Mouse (Mus musculus): ENCODE results near the gene Fastk. TPM values are rescaled to one million over a fixed set of nuclear protein-coding genes. Genes with fewer than 3 reads are reported as not detected.

Fastk gene
- total RNA-seq, 2 experiments from 2014 or later, result 275 to 314 TPM

- intact Hi-C loops (cut with DNase I), result loop anchor here (5.0 kb wide), 1 partner anchor 123 kb away; the partner anchor contains the start of gene Abcf2
- no peak for DNase-seq (ENCODE audit: low spot score)
These were observed 8.9 kb upstream of the Fastk start for GRCm38 (mm10) chr5:24453985-24454303.

GRCm38 (mm10) chr5:24453283-24453984 is 8.3 kb upstream of the Fastk start:
- intact Hi-C loops (cut with DNase I), result loop anchor here (5.0 kb wide), 1 partner anchor 124 kb away; the partner anchor contains the start of gene Abcf2
- DNase-seq (ENCODE audit: low spot score), result no peak

- intact Hi-C loops (cut with DNase I), result loop anchor here (5.0 kb wide), 1 partner anchor 125 kb away; the partner anchor contains the start of gene Abcf2
- no peak for DNase-seq (ENCODE audit: low spot score)
These were observed 7.7 kb upstream of the Fastk start for GRCm38 (mm10) chr5:24452691-24453233.

- DNase-seq (ENCODE audit: low spot score), result no peak
- intact Hi-C loops (cut with DNase I), result loop anchor here (5.0 kb wide), 1 partner anchor 125 kb away; the partner anchor contains the start of gene Abcf2
These were observed 7.1 kb upstream of the Fastk start, which contains the start of gene Agap3 for GRCm38 (mm10) chr5:24452030-24452690. Gene Agap3 (plus strand): TSS chr5:24452177.

- peak; percentile 78 for DNase-seq (ENCODE audit: low spot score)
- intact Hi-C loops (cut with DNase I), result loop anchor here (5.0 kb wide), 1 partner anchor 126 kb away; the partner anchor contains the start of gene Abcf2
These were observed 6.4 kb upstream of the Fastk start for GRCm38 (mm10) chr5:24451264-24452029.

GRCm38 (mm10) chr5:24447624-24448298 is 2.7 kb upstream of the Fastk start, which contains the start of gene Tmub1:
Gene Tmub1 (minus strand): TSS chr5:24447854.
- intact Hi-C loops (cut with DNase I), result no loop called here
- peak; percentile 74 for DNase-seq (ENCODE audit: low spot score)

- intact Hi-C loops (cut with DNase I), result no loop called here
- DNase-seq (ENCODE audit: low spot score), result no peak
These were observed 1.5 kb upstream of the Fastk start for GRCm38 (mm10) chr5:24446630-24447029.

- intact Hi-C loops (cut with DNase I), result no loop called here
- no peak for DNase-seq (ENCODE audit: low spot score)
These were observed 467 bp upstream of the Fastk start for GRCm38 (mm10) chr5:24445428-24446080.

GRCm38 (mm10) chr5:24443927-24444326 is 1.2 kb downstream of the Fastk start:
- intact Hi-C loops (cut with DNase I), result loop anchor here (2.0 kb wide), 1 partner anchor 17 kb away; no protein-coding TSS in a partner anchor

GRCm38 (mm10) chr5:24443204-24443603 is 1.9 kb downstream of the Fastk start:
- intact Hi-C loops (cut with DNase I), result loop anchor here (2.0 kb wide), 1 partner anchor 16 kb away; no protein-coding TSS in a partner anchor
- DNase-seq (ENCODE audit: low spot score), result no peak

More at GRCm38 (mm10) chr5:24443927-24444326, 1.2 kb downstream of the Fastk start:
- DNase-seq (ENCODE audit: low spot score), result no peak

- no peak for DNase-seq (ENCODE audit: low spot score)
- intact Hi-C loops (cut with DNase I), result loop anchor here (2.0 kb wide), 1 partner anchor 15 kb away; no protein-coding TSS in a partner anchor
These were observed 3.1 kb downstream of the Fastk start for GRCm38 (mm10) chr5:24442029-24442428.

- DNase-seq (ENCODE audit: low spot score), result no peak
- intact Hi-C loops (cut with DNase I), result no loop called here
These were observed 3.9 kb downstream of the Fastk start for GRCm38 (mm10) chr5:24441187-24441586.

GRCm38 (mm10) chr5:24433993-24434392 is 11.1 kb downstream of the Fastk start:
- intact Hi-C loops (cut with DNase I), result no loop called here
- no peak for DNase-seq (ENCODE audit: low spot score)

- intact Hi-C loops (cut with DNase I), result no loop called here
- no peak for DNase-seq (ENCODE audit: low spot score)
These were observed 16.5 kb downstream of the Fastk start for GRCm38 (mm10) chr5:24428596-24428995.

GRCm38 (mm10) chr5:24427981-24428402 is 17.1 kb downstream of the Fastk start:
- DNase-seq (ENCODE audit: low spot score), result no peak
- intact Hi-C loops (cut with DNase I), result loop anchor here (2.0 kb wide), 1 partner anchor 15 kb away; no protein-coding TSS in a partner anchor

- intact Hi-C loops (cut with DNase I), result loop anchor here (2.0 kb wide), 1 partner anchor 16 kb away; no protein-coding TSS in a partner anchor
- DNase-seq (ENCODE audit: low spot score), result no peak
These were observed 17.8 kb downstream of the Fastk start for GRCm38 (mm10) chr5:24427285-24427633.

GRCm38 (mm10) chr5:24426556-24427284 is 18.4 kb downstream of the Fastk start:
- intact Hi-C loops (cut with DNase I), result loop anchor here (2.0 kb wide), 1 partner anchor 16 kb away; no protein-coding TSS in a partner anchor
- no peak for DNase-seq (ENCODE audit: low spot score)

GRCm38 (mm10) chr5:24426037-24426432 is 19.1 kb downstream of the Fastk start:
- intact Hi-C loops (cut with DNase I), result loop anchor here (2.0 kb wide), 1 partner anchor 17 kb away; no protein-coding TSS in a partner anchor
- no peak for DNase-seq (ENCODE audit: low spot score)

Measured in heart, postnatal 25 days (tissue).